Mouse (Mus musculus): Measurements from ENCODE around the gene Bfsp1.

The Bfsp1 gene

GRCm38 (mm10) chr2:143852295-143853275 is 10.4 kb downstream of the Bfsp1 start:
- no peak for DNase-seq

- no peak for DNase-seq
Measured at GRCm38 (mm10) chr2:143851354-143852221, 11.4 kb downstream of the Bfsp1 start.

GRCm38 (mm10) chr2:143847291-143847690 is 15.7 kb downstream of the Bfsp1 start:
- DNase-seq: no peak

GRCm38 (mm10) chr2:143846799-143847198 is 16.2 kb downstream of the Bfsp1 start:
- peak; percentile 84 for DNase-seq

- no peak for DNase-seq
Measured at GRCm38 (mm10) chr2:143844779-143845178, 18.2 kb downstream of the Bfsp1 start.

- DNase-seq: no peak
Measured at GRCm38 (mm10) chr2:143841536-143841935, 21.4 kb downstream of the Bfsp1 start.

- DNase-seq: no peak
Measured at GRCm38 (mm10) chr2:143840895-143841294, 22.1 kb downstream of the Bfsp1 start.

GRCm38 (mm10) chr2:143839458-143839857 is 23.5 kb downstream of the Bfsp1 start:
- DNase-seq: no peak

GRCm38 (mm10) chr2:143838698-143839097 is 24.3 kb downstream of the Bfsp1 start:
- DNase-seq: peak; percentile 70

- DNase-seq: peak; percentile 82
Measured at GRCm38 (mm10) chr2:143837291-143837701, 25.7 kb downstream of the Bfsp1 start.

GRCm38 (mm10) chr2:143835820-143836219 is 27.2 kb downstream of the Bfsp1 start:
- DNase-seq: no peak

- no peak for DNase-seq
Measured at GRCm38 (mm10) chr2:143834082-143834481, 28.9 kb downstream of the Bfsp1 start.

GRCm38 (mm10) chr2:143832721-143833120 is 30.3 kb downstream of the Bfsp1 start:
- no peak for DNase-seq

- DNase-seq: no peak
Measured at GRCm38 (mm10) chr2:143831645-143832044, 31.3 kb downstream of the Bfsp1 start.

GRCm38 (mm10) chr2:143813461-143813860 is 49.5 kb downstream of the Bfsp1 start:
- no peak for DNase-seq

GRCm38 (mm10) chr2:143812262-143812661 is 50.7 kb downstream of the Bfsp1 start:
- no peak for DNase-seq

- DNase-seq: peak; percentile 21
Measured at GRCm38 (mm10) chr2:143808789-143809188, 54.2 kb downstream of the Bfsp1 start.

GRCm38 (mm10) chr2:143806924-143807664 is 55.9 kb downstream of the Bfsp1 start:
- DNase-seq: peak; percentile 67

GRCm38 (mm10) chr2:143806140-143806923 is 56.6 kb downstream of the Bfsp1 start:
- DNase-seq: peak; percentile 36

GRCm38 (mm10) chr2:143801097-143801496 is 61.9 kb downstream of the Bfsp1 start:
- DNase-seq: no peak

GRCm38 (mm10) chr2:143796335-143797013 is 66.5 kb downstream of the Bfsp1 start:
- no peak for DNase-seq
